Mouse (Mus musculus) layer of hippocampus, adult 9-10 months (tissue): ENCODE measurements around the gene Ppp3ca.
"Not testable (repeated sequence)": the region's sequence is repeated elsewhere in the genome, so short reads cannot be mapped to it uniquely, and the experiment has no call there.

ENCODE experiments used
- DNase-seq: peaks from one replicate; pipeline ENCODE4 v3.0.0; 2022; ENCODE audit warnings: low spot score

Gene Ppp3ca

DNA sequence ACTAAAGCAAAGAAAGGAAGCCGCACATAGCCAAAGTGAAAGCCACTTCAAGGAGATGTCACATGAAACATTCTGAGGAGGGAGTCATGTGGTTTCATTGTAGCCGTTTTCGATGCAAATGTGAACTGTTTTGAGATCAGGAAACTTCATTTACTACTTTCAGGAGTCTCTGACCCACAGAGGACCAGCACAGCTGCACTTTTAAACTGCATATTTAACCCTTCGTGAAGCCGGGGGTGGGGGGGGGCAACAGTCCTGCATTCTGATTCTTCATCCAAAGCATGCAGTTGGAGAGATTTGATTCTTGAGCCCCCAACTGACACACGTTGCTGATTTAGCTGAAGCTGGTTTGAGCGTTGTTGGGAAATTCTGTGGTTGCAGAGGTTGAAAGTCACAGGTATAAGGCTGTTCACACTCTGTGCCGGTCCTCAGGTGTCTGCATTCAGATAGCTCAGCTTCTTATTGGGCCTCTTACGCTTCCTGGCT, 18.2 kb downstream of the Ppp3ca start:
- DNase-seq: no peak

DNA sequence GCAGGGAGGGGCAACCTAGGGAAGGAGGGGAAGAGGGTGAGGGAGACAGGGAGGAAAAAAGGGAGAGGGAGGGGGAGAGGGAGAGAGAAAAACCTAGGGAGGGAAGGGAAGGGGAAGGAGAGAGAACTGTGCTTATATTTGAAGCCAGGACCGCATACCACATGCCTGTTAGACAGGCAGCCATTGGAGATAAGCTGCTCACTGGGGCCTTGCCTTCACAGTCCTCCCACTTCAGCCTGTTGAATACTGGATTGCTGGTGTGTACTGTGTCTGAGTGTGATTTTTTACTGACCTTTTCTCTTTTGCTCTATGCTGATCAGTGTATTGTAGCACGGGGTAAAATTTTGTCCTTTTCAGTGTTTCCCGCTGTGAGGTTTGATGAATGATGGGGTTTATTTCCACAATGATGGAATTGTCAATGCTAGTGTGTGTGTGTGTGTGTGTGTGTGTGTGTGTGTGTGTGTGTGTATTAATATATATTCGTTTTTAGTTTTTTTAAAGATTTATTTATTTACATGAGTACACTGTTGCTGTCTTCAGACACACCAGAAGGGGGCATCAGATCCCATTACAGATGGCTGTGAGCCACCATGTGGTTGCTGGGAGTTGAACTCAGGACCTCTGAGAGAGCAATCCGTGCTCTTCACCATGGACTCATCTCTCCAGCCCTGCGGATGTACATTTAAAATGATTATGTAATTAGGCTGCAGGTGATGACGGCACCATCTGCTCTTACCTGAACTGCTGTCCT, 20.0 kb downstream of the Ppp3ca start:
- DNase-seq: no peak

DNA sequence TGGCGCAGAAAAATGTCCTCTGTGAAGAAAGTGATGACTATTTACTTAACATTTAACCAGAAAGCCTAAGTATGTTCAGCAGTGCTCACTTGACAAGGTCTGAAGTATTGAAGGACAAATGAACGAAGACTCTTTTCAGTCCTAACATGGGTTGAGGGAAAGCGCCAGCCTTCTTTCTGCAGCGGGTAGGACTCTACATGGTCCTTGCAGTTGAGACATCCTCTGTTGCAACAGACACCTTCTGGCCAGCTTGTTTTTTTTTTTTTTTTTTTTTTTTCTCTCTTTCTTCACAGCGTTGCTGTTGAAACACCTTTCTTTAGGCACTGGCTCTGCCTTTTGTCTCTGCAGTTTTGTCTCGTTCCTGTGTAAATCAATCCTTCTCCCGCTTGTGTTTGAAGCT, 22.1 kb downstream of the Ppp3ca start:
- no peak for DNase-seq

DNA sequence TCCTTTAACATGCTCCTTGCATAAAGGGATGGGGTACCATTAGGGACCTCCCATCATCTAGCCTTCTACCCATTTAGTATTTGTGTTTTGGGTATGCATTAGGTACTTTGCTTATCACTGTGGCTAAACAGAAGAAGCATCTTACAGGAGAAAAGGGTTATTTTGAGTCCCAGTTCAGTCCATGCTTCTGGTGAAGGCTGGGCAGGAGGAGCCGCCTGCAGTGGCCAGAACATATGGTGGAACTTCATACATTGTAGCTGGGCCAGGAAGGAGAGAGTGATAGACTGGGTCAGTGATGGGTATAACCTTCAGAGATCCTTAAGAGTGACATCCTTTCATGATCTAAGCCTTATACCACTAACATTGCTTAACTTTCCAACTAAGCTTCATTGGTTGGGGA, 23.6 kb downstream of the Ppp3ca start:
- no peak for DNase-seq

DNA sequence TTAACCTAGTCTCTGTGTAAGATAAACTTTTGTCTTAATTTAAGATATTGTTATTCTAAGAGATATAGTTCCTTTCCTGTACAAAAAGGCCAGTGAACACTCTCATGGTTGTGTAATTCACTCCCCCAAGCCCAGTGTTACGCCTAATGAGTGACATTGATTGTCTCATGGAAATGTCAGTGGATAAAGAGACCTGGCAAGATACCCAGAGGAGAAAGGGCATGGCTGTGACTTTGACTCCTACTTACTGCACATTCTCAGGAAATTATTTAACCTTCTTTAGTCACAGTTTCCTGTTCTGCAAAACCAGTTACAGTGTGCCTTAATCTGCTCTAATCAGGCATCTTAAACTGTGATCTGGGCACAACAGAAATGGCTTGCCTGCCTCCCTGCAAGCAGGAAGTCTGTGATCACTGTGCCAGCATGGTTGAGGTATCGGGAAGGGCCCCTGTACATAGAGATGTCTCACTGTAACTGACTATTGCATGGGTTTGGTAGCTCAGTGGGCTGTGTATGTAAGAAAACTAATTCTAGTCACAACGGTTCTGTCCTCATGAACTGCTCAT, 27.8 kb downstream of the Ppp3ca start:
- DNase-seq: no peak

GRCm38 (mm10) chr3:136699711-136700110, 29.8 kb downstream of the Ppp3ca start:
- DNase-seq: not testable (repeated sequence)

DNA sequence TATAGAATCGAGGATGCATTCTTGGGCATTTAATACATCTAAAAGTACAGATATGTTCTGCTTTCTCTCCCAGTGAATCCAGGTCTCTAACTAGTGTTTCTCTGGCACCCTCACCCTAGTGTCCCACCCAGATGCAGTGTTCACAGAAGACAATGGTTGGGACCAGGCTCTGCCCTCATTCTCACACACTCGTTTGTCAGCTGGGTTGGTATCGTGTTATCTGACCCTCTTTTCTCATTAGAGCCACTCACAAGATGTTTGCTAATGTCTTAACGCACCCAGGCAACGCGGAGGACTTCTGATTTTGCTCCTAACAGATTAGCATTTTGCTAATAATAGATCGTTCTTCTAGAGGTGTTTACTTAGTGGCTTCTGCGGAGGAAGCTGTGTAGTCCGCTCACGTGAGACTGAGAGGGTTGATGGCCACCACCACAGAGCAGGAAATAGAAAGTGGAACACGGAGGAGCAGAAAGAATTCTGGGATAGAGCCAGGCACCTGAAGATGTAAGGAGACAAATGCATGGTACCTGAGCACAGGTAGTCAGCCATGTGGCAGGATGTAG, 30.6 kb downstream of the Ppp3ca start:
- no peak for DNase-seq

- DNase-seq: no peak
Observed at GRCm38 (mm10) chr3:136702861-136703260, 32.9 kb downstream of the Ppp3ca start.

- DNase-seq: no peak
Observed at GRCm38 (mm10) chr3:136704515-136705247, 34.8 kb downstream of the Ppp3ca start.

DNA sequence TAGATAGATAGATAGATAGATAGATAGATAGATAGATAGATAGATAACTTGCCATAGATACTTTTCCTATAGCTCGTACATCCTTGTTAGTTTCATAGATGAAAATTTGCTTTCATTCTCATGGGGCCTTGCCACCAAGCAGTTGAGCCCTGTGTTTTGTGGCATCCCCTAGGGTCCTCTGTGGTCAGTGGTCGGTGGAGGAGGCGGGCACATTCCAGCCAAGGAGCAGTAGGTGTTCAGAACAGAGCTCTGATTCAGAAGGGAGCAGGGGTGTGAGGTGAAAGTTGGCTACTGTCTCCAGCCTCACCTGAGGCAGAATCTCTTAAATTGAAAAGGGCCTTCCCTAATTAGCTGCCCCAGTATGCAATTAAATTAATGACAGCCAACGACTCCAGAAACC, 36.1 kb downstream of the Ppp3ca start:
- no peak for DNase-seq

DNA sequence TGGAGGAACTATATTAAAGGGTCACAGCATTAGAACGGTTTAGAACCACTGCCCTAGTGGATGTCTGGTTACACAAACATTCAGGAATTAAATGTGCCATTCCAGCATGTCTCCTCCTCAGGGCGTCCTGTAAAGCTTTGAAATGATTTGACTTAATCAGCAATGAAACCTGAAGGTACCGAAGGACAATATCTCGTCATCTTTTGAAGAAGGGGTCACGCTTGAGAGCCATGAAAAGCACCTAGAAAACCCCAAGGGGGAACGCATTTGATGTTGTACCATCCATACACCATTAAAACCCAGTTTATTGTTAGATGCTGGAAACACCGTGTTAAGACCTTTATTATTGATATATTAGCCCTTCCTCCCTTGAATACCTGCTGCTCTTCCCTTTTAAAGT, 36.8 kb downstream of the Ppp3ca start:
- no peak for DNase-seq

GRCm38 (mm10) chr3:136707222-136708019, 37.5 kb downstream of the Ppp3ca start:
- DNase-seq: no peak

- DNase-seq: no peak
Observed at GRCm38 (mm10) chr3:136708230-136708629, 38.3 kb downstream of the Ppp3ca start.

GRCm38 (mm10) chr3:136710310-136710906, 40.5 kb downstream of the Ppp3ca start:
- no peak for DNase-seq

- no peak for DNase-seq
Observed at GRCm38 (mm10) chr3:136714307-136715039, 44.5 kb downstream of the Ppp3ca start.

DNA sequence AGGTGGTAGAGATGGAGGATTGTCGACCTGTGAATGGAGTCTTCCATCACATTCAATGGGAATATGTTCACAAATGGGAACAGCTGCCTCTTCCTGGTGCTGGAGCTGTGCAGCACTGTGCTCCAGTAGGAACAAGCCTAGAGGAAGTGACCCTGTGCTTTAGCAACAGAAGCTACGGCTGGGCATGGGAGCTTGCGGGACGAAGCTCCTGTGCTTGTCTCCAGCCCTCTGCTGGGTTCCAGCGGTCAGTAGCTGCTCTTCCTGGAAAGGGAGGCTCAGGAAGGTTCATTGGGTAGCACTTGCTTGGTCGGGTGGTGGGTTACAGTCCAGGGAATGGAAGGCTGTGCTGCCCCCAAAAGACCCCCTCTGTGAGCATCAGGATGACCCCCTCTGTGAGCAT, 46.3 kb downstream of the Ppp3ca start:
- DNase-seq: no peak

DNA sequence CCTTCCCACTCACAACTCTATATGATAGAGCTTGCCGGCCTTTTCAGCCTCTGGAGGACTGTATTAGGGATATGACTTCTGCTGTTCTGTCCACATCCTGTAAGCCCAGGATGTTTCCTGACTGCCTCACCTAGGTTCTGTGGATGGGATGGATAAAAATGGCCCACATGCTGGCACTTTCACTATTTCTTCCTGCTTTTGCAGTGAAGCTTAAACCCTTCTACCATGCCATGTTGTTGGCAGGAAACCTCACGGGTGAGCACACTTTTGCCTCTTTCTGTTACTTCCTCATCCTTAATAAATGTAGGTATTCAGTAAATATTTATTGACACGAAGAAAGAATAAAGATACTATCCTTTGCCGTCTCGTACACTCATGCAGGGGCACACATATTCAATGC, 48.5 kb downstream of the Ppp3ca start:
- no peak for DNase-seq

DNA sequence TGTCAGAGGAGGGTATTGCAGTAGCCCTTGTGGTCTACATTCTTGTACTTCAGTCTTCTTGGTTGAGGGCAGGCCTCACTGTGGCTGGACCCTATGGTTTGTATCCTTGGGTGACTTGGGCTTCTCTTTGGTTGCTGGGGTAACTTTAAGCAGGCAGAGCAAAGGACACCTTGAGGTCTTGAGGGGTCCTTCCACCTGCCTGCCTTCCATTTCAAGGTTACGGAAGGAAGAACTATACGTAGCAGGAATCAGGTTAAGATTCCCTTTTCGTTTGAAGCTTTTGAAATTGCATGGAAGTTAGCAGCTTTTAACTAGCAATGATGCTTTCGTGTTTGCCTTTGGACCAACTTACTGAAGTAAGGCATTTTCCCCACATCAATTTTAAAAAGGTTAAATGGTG, 51.3 kb downstream of the Ppp3ca start:
- no peak for DNase-seq

DNA sequence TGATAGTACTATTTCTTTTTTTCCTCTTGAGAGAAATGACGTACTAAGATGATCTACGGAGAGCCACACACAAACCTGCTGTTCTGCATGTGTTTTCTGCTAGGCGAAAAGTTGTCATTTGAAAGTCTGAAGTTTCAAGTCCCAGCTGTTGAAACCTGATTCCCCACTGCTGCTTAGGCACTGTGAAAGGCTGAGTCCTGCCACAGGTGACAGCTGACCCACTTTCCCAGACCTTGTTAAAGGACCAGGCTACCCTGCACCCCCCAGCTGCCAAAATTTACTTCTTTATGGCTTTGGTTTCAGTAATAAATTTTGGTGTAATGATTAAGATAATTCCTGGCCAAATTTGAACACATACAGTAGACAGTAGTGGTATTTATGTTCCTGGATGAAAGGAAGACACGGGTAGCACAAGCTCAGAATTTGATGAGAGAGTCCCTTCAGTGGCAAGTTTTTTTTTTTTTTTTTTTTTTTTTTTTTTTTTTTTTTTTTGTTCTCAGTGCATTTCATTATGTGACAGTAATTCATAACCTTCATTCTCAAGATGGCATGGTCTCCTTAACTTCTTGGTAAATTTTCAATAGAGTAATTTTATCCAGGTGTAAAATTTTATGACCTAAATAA, 52.0 kb downstream of the Ppp3ca start:
- DNase-seq: no peak

DNA sequence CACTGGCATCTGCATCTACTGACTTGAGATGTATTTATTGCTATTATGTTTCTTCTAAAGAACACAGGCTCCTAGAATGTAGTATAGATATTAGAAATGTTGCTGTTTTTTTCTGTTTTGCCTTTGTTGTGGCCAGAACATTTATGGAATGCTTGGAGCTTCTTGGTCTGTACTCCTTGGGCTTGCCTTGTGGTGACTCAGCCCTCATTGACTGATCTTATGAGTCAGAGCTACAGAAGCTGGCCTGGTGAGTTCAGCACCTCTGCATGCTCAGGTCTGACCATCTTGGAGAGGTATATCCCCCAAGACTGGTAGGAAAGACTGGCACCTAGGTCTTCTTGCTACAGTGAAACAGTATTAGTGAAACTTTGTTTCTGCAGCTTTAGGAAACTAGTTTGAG, 52.6 kb downstream of the Ppp3ca start:
- no peak for DNase-seq
